Mouse (Mus musculus) liver, embryonic 11.5 days (tissue): ENCODE measurements around the gene Snx10. TPM values are rescaled to one million over a fixed set of nuclear protein-coding genes. Genes with fewer than 3 reads are reported as not detected.

ENCODE experiments used
- ATAC-seq: fragments of 200-750 bp; cut with Nextera tagmentation; replicated peaks from 2 replicates; pipeline ENCODE4 v1.8.0; 2017; ENCODE audit warnings: moderate number of reproducible peaks, mild to moderate bottlenecking, moderate TSS enrichment, moderate library complexity; ENCODE audit not compliant: low FRiP score
- DNase-seq: peaks from one replicate; pipeline ENCODE4 v3.0.0-alpha.2; 2017; ENCODE audit warnings: low spot score
- H3K27ac ChIP-seq: fragments of 300-500 bp; sonication (generic); 2 replicates; pipeline ENCODE4 v1.5.1; 2014; ENCODE audit warnings: mild to moderate bottlenecking, low read depth, low read length, control low read depth
- H3K27me3 ChIP-seq: fragments of 300-500 bp; sonication (generic); replicated peaks from 2 replicates; pipeline ENCODE4 v1.6.1; 2014; ENCODE audit warnings: low read length, mixed read lengths; ENCODE audit not compliant: control insufficient read depth, insufficient read depth
- H3K36me3 ChIP-seq: fragments of 300-500 bp; sonication (generic); 2 replicates; pipeline ENCODE4 v1.6.1; 2014; ENCODE audit warnings: mild to moderate bottlenecking, low read length, moderate library complexity, mixed read lengths; ENCODE audit not compliant: control insufficient read depth, insufficient read depth
- H3K4me1 ChIP-seq: fragments of 300-500 bp; sonication (generic); replicated peaks from 2 replicates; pipeline ENCODE4 v1.6.1; 2014; ENCODE audit warnings: low read length, mixed read lengths; ENCODE audit not compliant: control insufficient read depth, insufficient read depth
- H3K4me2 ChIP-seq: fragments of 300-500 bp; sonication (generic); 2 replicates; pipeline ENCODE4 v1.6.1; 2014; ENCODE audit warnings: mild to moderate bottlenecking, control low read depth, moderate library complexity
- H3K4me3 ChIP-seq: fragments of 300-500 bp; sonication (generic); 2 replicates; pipeline ENCODE4 v1.5.1; 2014; ENCODE audit warnings: low read depth, low read length, control low read depth
- H3K9ac ChIP-seq: fragments of 300-500 bp; sonication (generic); 2 replicates; pipeline ENCODE4 v1.6.1; 2014; ENCODE audit warnings: low read depth, low read length, control low read depth
- H3K9me3 ChIP-seq: fragments of 300-500 bp; sonication (generic); 2 replicates; pipeline ENCODE4 v1.6.1; 2016; ENCODE audit warnings: low read length, inconsistent platforms, mixed read lengths; ENCODE audit not compliant: control insufficient read depth
- WGBS: fragments of 180-500 bp; shearing (Covaris S2); extraction: QIAGEN DNeasy Blood & Tissue Kit; methylation state at CpG from one replicate; pipeline ENCODE4 v1.1.7; 2014; 5-methylcytosine and 5-hydroxymethylcytosine counted together
- polyA plus RNA-seq: library from polyadenylated mRNA; unstranded; fragments of >200 nt; fragmentation: Nextera tagmentation; extraction: Ambion mirVana; gene quantifications from 2 replicates; pipeline ENCODE4 v1.2.1, GENCODE M21; 2014

Snx10 gene
- polyA plus RNA-seq, 1 experiment from 2014 or later, result 8.5 TPM

DNA sequence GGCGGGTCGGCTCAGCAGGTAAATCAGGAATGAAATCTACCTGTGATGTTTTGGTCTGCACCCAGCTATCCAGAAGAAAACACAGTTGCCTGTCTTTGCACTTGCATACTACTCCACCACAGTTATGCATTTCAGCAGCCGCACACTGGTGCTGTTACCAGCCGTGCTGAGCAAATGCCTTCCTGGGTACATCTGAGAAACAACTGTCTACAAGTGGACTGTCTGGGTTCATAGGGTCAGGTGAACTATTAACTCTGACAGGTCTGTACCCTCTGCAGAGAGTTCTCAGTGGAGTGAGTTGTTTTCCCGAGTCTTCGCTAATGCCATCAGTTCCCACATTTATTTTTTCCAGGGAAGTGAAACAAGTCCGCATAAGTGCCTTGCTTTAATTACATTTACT is 17.7 kb downstream of the Snx10 start:
- H3K27ac ChIP-seq, result no peak overlapping the region; the same call in 1 of the 2 replicates
- no peaks in the 10 kb centered on the region for H3K9me3 ChIP-seq
- H3K27me3 ChIP-seq, result no peaks in the 10 kb centered on the region
- H3K4me1 ChIP-seq, result peaks cover 14% of the 10 kb centered on the region; the same call in 1 of the 2 replicates
- 77% methylated on average over 7 of the region's 7 CpGs for WGBS
- H3K9ac ChIP-seq, result no peak overlapping the region
- no peak overlapping the region for H3K4me2 ChIP-seq
- no peaks in the 10 kb centered on the region for H3K36me3 ChIP-seq
- ATAC-seq, result no peak; the same call in 1 of the 2 replicates
- DNase-seq, result no peak
- H3K4me3 ChIP-seq, result no peak overlapping the region

DNA sequence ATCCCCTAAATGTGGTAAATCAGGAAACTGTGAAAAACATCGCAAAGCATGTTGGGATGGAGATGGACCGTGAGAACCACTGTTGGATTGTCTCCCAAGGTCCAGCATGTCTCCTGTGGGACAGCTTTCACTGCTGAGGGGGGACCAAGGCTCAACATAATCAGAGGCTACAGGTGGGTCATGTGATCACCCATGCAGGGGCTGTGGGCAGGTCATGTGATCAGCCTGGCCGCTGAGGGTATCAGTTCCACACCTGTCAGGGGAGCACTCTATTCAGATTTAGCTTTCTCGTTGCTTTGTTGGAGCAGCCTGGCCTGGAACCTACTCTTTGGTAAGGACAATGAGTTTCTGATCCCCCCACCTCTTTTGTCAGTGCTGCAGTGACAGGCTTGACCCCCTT is 18.4 kb downstream of the Snx10 start:
- Histone ChIP-seq H3K27me3 (no peaks in the 10 kb centered on the region), H3K9me3 (no peaks in the 10 kb centered on the region), H3K4me1 (peaks cover 14% of the 10 kb centered on the region; the same call in 1 of the 2 replicates), H3K4me3 (no peak overlapping the region), H3K27ac (no peak overlapping the region), H3K4me2 (no peak overlapping the region), H3K36me3 (no peaks in the 10 kb centered on the region), H3K9ac (no peak overlapping the region)
- ATAC-seq (no peak), DNase-seq (no peak)
- 83% methylated on average over 4 of the region's 4 CpGs for WGBS

DNA sequence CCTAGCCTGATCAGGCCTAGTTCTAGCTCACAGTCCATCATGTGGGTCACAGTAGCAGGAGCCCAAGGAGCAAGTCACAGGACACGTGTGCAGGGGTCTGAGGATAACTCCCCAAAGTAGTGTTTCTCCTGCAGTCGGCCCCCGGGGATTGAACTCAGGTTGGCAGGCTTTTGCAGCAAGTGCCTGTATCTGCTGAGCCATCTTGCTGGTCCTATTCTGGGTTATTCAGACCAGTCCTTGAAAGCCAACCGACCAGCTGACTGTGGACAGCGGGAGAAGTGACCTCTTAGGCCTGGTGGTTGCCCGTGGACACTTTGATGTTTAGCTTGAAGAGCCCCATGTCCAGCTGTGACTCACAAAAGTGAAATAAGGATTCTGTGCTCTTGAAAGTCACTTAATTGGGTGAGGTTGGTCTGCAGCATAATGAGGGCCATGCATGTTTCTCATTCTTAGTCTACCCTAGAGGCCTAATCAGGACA is 20.0 kb downstream of the Snx10 start:
- no peak for ATAC-seq
- Histone ChIP-seq H3K9ac (no peak overlapping the region), H3K4me2 (no peak overlapping the region), H3K4me3 (no peak overlapping the region), H3K4me1 (peaks cover 14% of the 10 kb centered on the region; the same call in 1 of the 2 replicates), H3K36me3 (no peaks in the 10 kb centered on the region), H3K27ac (no peak overlapping the region), H3K9me3 (no peaks in the 10 kb centered on the region), H3K27me3 (no peaks in the 10 kb centered on the region)
- DNase-seq, result no peak
- WGBS, result 83% methylated on average over 6 of the region's 6 CpGs

DNA sequence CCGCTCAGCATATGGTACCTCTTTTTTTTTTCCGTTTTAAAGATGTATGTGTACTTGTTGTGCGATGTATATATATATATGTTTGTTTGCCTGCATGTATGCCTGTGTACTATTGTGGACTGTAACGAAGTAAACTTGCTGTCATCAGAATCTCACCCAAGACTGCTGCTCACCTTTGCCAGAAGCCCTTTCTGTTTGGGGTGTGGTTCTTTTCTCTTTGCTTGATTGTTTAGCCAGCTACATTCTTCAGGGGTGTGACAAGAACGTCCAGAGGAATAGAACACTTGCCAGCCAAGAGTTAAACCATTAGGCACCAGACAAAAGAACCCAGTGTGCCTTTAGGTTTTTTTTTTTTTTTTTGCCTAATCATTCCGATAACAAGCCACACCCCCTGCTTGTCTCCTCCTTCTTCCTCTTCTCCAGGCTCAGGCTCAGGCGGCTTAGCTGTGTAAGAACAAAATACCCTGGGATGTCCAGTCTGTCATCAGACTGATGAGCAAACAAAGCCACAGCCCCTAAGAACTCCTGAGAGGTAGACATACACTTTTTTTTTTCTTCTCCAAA is 20.5 kb downstream of the Snx10 start:
- Histone ChIP-seq H3K36me3 (no peaks in the 10 kb centered on the region), H3K9me3 (no peaks in the 10 kb centered on the region), H3K27me3 (no peaks in the 10 kb centered on the region), H3K4me1 (peaks cover 14% of the 10 kb centered on the region; the same call in 1 of the 2 replicates), H3K27ac (no peak overlapping the region), H3K4me2 (peak overlapping the region; percentile 24; the same call in 1 of the 2 replicates), H3K9ac (no peak overlapping the region), H3K4me3 (no peak overlapping the region)
- 41% methylated on average over 7 of the region's 7 CpGs for WGBS
- ATAC-seq, result no peak
- no peak for DNase-seq

DNA sequence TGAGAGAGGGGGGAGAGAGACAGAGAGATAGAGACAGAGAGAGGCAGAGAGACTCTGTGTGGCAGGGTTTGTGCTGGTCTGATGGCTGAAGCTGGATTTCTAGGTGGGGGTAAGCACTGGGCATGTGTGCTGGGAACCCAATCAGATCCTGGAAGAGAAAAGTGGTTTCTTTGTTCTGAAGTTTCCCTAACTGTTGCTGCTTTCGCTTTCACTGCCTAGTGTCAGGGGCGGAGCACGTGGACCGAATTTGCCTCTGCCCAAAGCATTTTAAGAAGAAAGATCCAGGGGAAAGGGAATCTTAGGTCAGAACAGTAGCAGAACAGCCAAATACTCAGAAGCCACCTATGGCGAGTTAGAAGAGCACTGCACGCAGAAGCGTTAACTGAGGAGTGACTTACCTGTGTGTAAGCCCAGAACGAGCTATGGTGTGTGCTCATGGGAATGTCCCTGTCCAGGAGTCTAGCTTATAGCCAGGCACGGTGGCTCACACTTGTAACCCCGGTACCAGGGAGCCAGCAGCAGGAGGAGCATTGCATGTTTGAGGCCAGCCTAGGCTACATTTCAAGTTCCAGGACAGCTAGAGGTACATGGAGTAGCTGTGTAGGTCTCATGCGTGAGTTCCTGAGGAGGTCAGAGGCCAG is 21.6 kb downstream of the Snx10 start:
- Histone ChIP-seq H3K9ac (no peak overlapping the region), H3K4me1 (peaks cover 14% of the 10 kb centered on the region; the same call in 1 of the 2 replicates), H3K27ac (no peak overlapping the region), H3K4me3 (no peak overlapping the region), H3K36me3 (no peaks in the 10 kb centered on the region), H3K4me2 (no peak overlapping the region), H3K9me3 (no peaks in the 10 kb centered on the region), H3K27me3 (no peaks in the 10 kb centered on the region)
- DNase-seq, result no peak
- WGBS, result 77% methylated on average over 11 of the region's 11 CpGs
- no peak for ATAC-seq

DNA sequence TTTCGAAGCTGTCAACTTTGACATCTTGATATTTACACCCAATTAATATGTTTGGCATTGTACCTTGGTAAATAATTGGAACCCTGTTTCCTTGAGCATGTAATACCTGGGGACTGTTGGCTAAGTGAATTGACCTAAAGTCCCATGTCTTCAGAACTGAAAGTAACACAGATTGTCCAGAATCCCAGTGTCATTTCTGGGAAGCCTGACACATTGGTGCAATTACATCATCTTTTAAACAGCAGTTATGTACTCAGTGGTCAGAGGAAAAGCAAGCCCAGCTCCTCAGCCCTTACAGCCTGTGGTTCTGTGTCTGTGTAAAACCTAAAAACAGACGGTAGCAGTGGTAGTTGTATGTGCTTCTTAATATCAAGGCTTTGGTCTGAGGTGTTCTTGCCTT is 22.4 kb downstream of the Snx10 start:
- Histone ChIP-seq H3K36me3 (no peaks in the 10 kb centered on the region), H3K4me2 (no peak overlapping the region), H3K4me1 (peaks cover 14% of the 10 kb centered on the region; the same call in 1 of the 2 replicates), H3K27ac (no peak overlapping the region), H3K9ac (no peak overlapping the region), H3K27me3 (no peaks in the 10 kb centered on the region), H3K9me3 (no peaks in the 10 kb centered on the region), H3K4me3 (no peak overlapping the region)
- 75% methylated on average over 2 of the region's 2 CpGs for WGBS
- no peak for DNase-seq
- ATAC-seq, result no peak

DNA sequence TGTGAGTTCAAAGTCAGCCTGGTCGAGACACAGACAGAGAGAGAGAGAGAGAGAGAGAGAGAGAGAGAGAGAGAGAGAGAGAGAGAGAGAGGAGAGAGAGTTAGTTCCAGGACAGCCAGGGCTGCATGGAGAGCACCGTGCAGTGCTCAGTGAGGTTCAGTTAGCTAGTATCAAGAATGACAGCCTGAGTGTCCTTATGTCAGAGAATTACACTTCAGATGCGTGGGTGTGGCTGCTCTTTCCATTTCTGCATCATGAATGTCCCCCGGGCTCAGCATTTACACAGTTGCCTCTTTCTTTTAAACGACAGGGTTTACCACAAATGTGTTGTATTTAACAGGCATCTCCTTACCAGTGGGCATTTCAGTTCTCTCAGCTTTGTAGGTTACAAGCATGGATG is 25.1 kb downstream of the Snx10 start:
- WGBS, result 70% methylated on average over 5 of the region's 5 CpGs
- no peak overlapping the region for H3K9ac ChIP-seq

DNA sequence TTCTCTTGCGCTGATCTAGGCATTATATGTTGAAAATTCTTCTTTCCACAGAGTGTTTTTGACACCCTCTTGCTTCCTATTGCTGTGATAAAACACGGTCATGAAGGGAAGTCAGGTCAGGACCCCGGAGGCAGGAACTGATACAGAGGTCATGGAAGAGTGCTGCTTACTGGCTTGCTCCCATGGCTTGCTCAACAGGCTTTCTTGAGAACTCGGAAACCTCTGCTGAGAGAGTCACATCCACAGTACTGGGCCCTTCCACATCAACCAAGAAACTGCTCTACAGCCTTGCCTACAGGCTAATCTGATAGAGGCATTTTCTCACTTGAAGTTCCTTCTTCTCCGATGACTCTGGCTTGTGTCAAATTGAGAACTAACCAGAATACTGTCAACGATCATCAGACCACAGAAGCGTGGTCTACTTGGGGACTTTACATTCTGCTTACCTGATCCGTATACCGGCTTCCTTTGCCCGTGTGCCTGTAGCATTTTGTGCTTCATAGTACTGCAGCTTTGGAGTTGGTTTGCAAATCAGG is 27.6 kb downstream of the Snx10 start:
- H3K36me3 ChIP-seq, result no peaks in the 10 kb centered on the region
- no peak for ATAC-seq
- peaks cover 3% of the 10 kb centered on the region; the same call in 1 of the 2 replicates for H3K4me1 ChIP-seq
- no peaks in the 10 kb centered on the region for H3K27me3 ChIP-seq
- H3K27ac ChIP-seq, result no peak overlapping the region
- H3K9ac ChIP-seq, result no peak overlapping the region
- H3K4me2 ChIP-seq, result no peak overlapping the region
- H3K9me3 ChIP-seq, result no peaks in the 10 kb centered on the region
- WGBS, result 61% methylated on average over 10 of the region's 10 CpGs
- DNase-seq, result no peak
- H3K4me3 ChIP-seq, result no peak overlapping the region

More for the DNA sequence above, 25.1 kb downstream of the Snx10 start:
- Histone ChIP-seq H3K36me3 (no peaks in the 10 kb centered on the region), H3K27me3 (no peaks in the 10 kb centered on the region), H3K9me3 (no peaks in the 10 kb centered on the region), H3K4me2 (no peak overlapping the region), H3K4me3 (no peak overlapping the region), H3K4me1 (peaks cover 14% of the 10 kb centered on the region), H3K27ac (no peak overlapping the region)
- DNase-seq (no peak), ATAC-seq (no peak)
